ENCODE assay signal across 9 mouse cellular contexts in the genomic region with DNA sequence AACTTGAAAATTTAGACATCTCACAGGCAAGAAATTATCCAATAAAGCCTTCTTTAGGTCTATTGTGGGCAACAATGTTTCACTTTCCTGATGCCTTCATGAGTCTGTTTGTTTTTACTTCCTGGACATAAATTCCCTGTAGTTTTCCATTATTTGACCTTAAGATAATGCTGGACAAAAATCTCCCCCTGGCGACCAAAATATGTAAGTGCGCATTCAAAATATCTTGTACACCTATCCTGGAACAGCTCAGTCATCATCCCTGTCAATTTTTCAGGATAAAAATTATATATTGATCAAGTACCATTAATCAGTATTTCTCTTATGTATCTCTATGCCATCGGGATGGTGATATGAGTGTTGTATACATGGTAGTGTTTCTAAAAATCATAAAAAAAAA. TPM values are rescaled to one million over a fixed set of nuclear protein-coding genes. Genes with fewer than 3 reads are reported as not detected.
DNase-seq lines count a peak whose midpoint lies in the region; ATAC-seq lines count a peak whose summit lies in the region.
"Had no signal": no experiment of that assay in that cellular context is flagged by ENCODE, and none has a peak within 500 bp of the region (broad histone marks: within the 10 kb centered on the region; RNA-seq: fewer than 3 reads in every experiment).

No protein-coding gene starts in this region.

- 26% methylated on average over 3 of the region's 3 CpGs for WGBS in heart, embryonic 11.5 days (ENCODE audit: insufficient replicate concordance)
- WGBS in midbrain, embryonic 11.5 days, result 33% methylated on average over 3 of the region's 3 CpGs
- WGBS in midbrain, embryonic 15.5 days, result 29% methylated on average over 3 of the region's 3 CpGs

- no peak overlapping the region for H3K4me2 ChIP-seq in heart, embryonic 11.5 days
- no peak overlapping the region for H3K4me2 ChIP-seq in midbrain, embryonic 11.5 days
- no peak overlapping the region for H3K4me2 ChIP-seq in midbrain, embryonic 15.5 days

- no peaks in the 10 kb centered on the region for H3K36me3 ChIP-seq in heart, embryonic 11.5 days (ENCODE audit: control insufficient read depth, insufficient read depth, low read length)
- no peaks in the 10 kb centered on the region for H3K36me3 ChIP-seq in midbrain, embryonic 11.5 days (ENCODE audit: control insufficient read depth, insufficient read depth, low read length)
- no peaks in the 10 kb centered on the region for H3K36me3 ChIP-seq in midbrain, embryonic 15.5 days (replicated peaks)

- peak; percentile 19 for DNase-seq in heart, adult 8-10 months (ENCODE audit: low spot score)
- DNase-seq in midbrain, embryonic 11.5 days (ENCODE audit: low spot score, missing footprints), result peak; percentile 86
- DNase-seq in adipocyte (ENCODE audit: low spot score), result peak; percentile 71
- peak; percentile 23 for DNase-seq in lung, postnatal 36 days
- DNase-seq in thymus, adult 18-20 months, result no peak
- no peak for DNase-seq in ovary, postnatal 10 days (ENCODE audit: low spot score)

- no peak for ATAC-seq in heart, embryonic 11.5 days (replicated peaks; ENCODE audit: insufficient number of reproducible peaks, low FRiP score, low TSS enrichment)
- 0 out of 2 replicates have a peak, but pooled peaks have one; percentile 38 for ATAC-seq in midbrain, embryonic 11.5 days (ENCODE audit: low FRiP score)
- ATAC-seq in midbrain, embryonic 15.5 days (replicated peaks), result no peak

- no peak overlapping the region for H3K9ac ChIP-seq in heart, embryonic 11.5 days (ENCODE audit: low read depth, low read length)
- H3K9ac ChIP-seq in midbrain, embryonic 11.5 days (ENCODE audit: low read length), result no peak overlapping the region
- H3K9ac ChIP-seq in midbrain, embryonic 15.5 days, result no peak overlapping the region

- H3K4me1 ChIP-seq in heart, embryonic 11.5 days (ENCODE audit: control insufficient read depth, insufficient read depth, low read length), result no peaks in the 10 kb centered on the region
- H3K4me1 ChIP-seq in midbrain, embryonic 11.5 days (ENCODE audit: control insufficient read depth, insufficient read depth, low read length), result no peaks in the 10 kb centered on the region
- H3K4me1 ChIP-seq in midbrain, embryonic 15.5 days, result no peaks in the 10 kb centered on the region

- no peak overlapping the region for H3K4me3 ChIP-seq in heart, embryonic 11.5 days (ENCODE audit: low read depth, low read length)
- H3K4me3 ChIP-seq in midbrain, embryonic 11.5 days (ENCODE audit: low read depth, low read length), result no peak overlapping the region
- no peak overlapping the region for H3K4me3 ChIP-seq in midbrain, embryonic 15.5 days

- no peak overlapping the region for H3K27ac ChIP-seq in heart, embryonic 11.5 days (ENCODE audit: low read depth, low read length)
- no peak overlapping the region for H3K27ac ChIP-seq in midbrain, embryonic 11.5 days (ENCODE audit: low read depth, low read length)
- no peak overlapping the region for H3K27ac ChIP-seq in midbrain, embryonic 15.5 days

- H3K27me3 ChIP-seq in heart, embryonic 11.5 days (ENCODE audit: control insufficient read depth, insufficient read depth, low read length), result no peaks in the 10 kb centered on the region
- no peaks in the 10 kb centered on the region for H3K27me3 ChIP-seq in midbrain, embryonic 11.5 days (ENCODE audit: control insufficient read depth, insufficient read depth, low read length)
- H3K27me3 ChIP-seq in midbrain, embryonic 15.5 days (replicated peaks), result no peaks in the 10 kb centered on the region

- H3K9me3 ChIP-seq in heart, embryonic 11.5 days (replicated peaks; ENCODE audit: control insufficient read depth, low read length), result no peaks in the 10 kb centered on the region
- H3K9me3 ChIP-seq in midbrain, embryonic 11.5 days (ENCODE audit: control insufficient read depth, low read length), result no peaks in the 10 kb centered on the region
- no peaks in the 10 kb centered on the region for H3K9me3 ChIP-seq in midbrain, embryonic 15.5 days

RNA-seq across cellular contexts. Expression of a gene that starts 37.6 kb away (rescaled TPM):
- not detected for total RNA-seq in heart, adult 8-10 months (2022)
- polyA plus RNA-seq in heart, embryonic 11.5 days (2014; fragmentation: Nextera tagmentation; extraction: Ambion mirVana), result 0.11 TPM in 1 of 2 replicates, not detected in the other
- polyA plus RNA-seq in midbrain, embryonic 11.5 days (2014; fragmentation: Nextera tagmentation; extraction: Ambion mirVana), result not detected in 2 replicates
- 0.08 TPM in 1 of 2 replicates, not detected in the other for polyA plus RNA-seq in midbrain, embryonic 15.5 days (2015; fragmentation: Nextera tagmentation; extraction: Ambion mirVana)
- total RNA-seq: hematopoietic stem cell, adult 5-6 weeks had no signal

RNA-seq across cellular contexts. Expression of a gene that starts 58.0 kb away (rescaled TPM):
- not detected for total RNA-seq in heart, adult 8-10 months (2022)
- not detected in 2 replicates for polyA plus RNA-seq in heart, embryonic 11.5 days (2014; fragmentation: Nextera tagmentation; extraction: Ambion mirVana)
- polyA plus RNA-seq in midbrain, embryonic 11.5 days (2014; fragmentation: Nextera tagmentation; extraction: Ambion mirVana), result not detected in 2 replicates
- not detected in 2 replicates for polyA plus RNA-seq in midbrain, embryonic 15.5 days (2015; fragmentation: Nextera tagmentation; extraction: Ambion mirVana)
- total RNA-seq: hematopoietic stem cell, adult 5-6 weeks had no signal

Comparison
In these comparisons a context has a peak if more than half of its experiments do, and no peak if none do; other contexts are left out.
1. DNase-seq: peak in heart, adult 8-10 months (single experiment), midbrain, embryonic 11.5 days (single experiment), adipocyte (single experiment) and lung, postnatal 36 days (single experiment); none in thymus, adult 18-20 months (0 of 2) and ovary, postnatal 10 days (single experiment).